Mouse (Mus musculus): ENCODE measurements at regions not wholly inside any gene's neighbourhood (a gene's known extent, or its start where the extent isn't known, plus 50 kb on each side); places are given as distances from the start of the nearest gene placed in this dataset.
A peak's percentile ranks its signal among the peaks of the same experiment; 100 is the strongest.

DNA sequence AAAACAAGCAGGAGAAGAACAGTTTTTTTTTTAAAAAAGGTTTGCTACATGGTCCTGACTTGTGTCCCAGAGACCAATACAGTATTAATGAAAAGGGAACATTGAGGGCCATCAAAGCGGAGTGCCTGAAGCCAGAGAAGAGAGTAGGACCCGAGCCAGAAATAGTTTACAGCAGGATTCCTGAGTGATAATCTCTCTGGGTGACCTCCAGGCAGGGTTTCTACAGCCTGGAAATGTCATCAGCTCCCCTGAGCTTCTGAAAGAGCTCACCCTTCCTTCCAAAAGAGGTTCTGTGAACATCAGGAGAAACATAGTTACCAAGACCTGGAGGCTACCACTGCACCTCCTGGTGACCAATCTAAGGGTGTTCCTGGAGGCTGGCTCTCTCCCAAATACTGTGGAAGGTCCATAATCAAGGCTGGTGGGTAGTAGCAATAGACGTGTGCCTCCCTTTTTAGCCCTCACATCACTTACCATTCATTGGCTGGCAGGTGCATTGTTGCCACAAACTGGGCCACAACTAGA, 70.7 kb upstream of the Hddc2 start:
- WGBS = 53% methylated on average over 3 of the region's 3 CpGs

DNA sequence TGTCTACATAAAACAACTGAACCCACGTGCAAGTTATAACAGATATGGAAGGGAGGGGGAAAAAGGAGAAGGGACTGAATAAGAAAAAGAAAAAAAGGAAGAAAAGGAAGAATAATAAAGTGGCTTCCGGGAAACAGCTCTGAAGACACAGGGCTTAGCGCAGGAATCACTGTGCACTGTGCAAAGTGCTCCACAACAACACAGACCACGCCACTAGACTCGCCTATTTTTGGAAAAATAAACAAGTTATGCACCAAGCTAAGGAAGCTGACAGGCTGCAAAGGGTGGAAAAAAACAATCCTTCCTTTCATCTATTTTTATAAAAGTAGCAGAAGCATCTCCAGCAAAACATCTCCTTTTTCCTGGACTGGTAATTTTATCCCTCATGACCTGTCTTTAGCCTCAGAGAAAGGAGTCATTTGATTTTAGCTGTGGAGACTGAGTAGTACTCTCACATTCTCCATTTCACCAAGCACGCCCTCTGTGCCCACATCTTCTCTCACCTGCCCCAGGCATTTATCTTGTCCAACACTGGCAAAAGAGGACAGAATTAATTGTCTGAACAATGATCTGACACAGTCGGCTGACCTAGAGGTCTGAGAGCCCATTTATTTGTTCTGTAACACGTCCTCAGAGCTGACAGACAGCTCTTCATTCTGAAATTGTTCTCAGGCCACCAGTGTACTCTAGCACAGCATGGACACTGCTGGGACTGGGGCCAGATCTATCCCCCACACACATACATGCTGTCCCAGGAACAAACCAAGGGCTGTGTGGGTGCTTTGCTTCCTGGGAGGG, 60.4 kb upstream of the Hddc2 start:
- Histone ChIP-seq H3K27me3 (ENCODE audit: control insufficient read depth, insufficient read depth, low read length) (no peaks in the 10 kb centered on the region), H3K4me1 (ENCODE audit: control insufficient read depth, insufficient read depth, low read length) (no peaks in the 10 kb centered on the region; the same call in 1 of the 2 replicates), H3K4me3 (replicated peaks; ENCODE audit: insufficient read depth, low read depth, low read length) (no peak overlapping the region), H3K27ac (ENCODE audit: insufficient read depth, low read length) (no peak overlapping the region)
- 38% methylated on average over 8 of the region's 8 CpGs for WGBS
- peak in 1 of 2 experiments; percentile 18 for DNase-seq
- TF ChIP-seq CTCF (IDR thresholded peaks at IDR 0.05; ENCODE audit: borderline replicate concordance, insufficient read depth, low read depth, low read length) = no peak
- no peak for TF ChIP-seq POLR2A (IDR thresholded peaks at IDR 0.05; ENCODE audit: borderline replicate concordance, insufficient read depth, low read length)

More for the DNA sequence above, 70.7 kb upstream of the Hddc2 start:
- no peak for DNase-seq
- H3K4me1 ChIP-seq (ENCODE audit: control insufficient read depth, insufficient read depth, low read length) = no peaks in the 10 kb centered on the region
- H3K27me3 ChIP-seq (ENCODE audit: control insufficient read depth, insufficient read depth, low read length) = no peaks in the 10 kb centered on the region
- TF ChIP-seq POLR2A (IDR thresholded peaks at IDR 0.05; ENCODE audit: borderline replicate concordance, insufficient read depth, low read length) = no peak
- no peak for TF ChIP-seq CTCF (IDR thresholded peaks at IDR 0.05; ENCODE audit: borderline replicate concordance, insufficient read depth, low read depth, low read length)
- no peak overlapping the region for H3K27ac ChIP-seq (ENCODE audit: insufficient read depth, low read length)
- H3K4me3 ChIP-seq (replicated peaks; ENCODE audit: insufficient read depth, low read depth, low read length) = no peak overlapping the region

DNA sequence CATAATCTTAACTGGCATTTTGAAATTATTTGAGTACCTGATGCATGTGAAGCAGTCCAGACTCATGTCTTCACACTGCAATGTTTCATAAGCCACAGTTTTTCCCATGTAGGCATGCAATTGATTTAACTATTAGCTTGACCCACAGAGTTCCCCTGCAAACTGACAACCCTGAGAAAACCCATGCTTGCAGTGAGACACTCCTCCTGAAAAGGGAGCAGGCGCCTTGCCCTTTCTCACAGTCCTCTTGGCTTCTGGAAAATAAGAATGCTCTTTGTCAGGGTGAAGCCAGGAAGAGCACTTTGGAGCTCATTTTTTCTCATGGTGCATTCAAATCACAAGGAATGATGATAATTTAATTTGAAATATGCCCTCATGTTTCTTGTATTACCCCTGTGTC, 56.2 kb upstream of the Hddc2 start:
- Histone ChIP-seq H3K27ac (ENCODE audit: insufficient read depth, low read length) (no peak overlapping the region), H3K4me1 (ENCODE audit: control insufficient read depth, insufficient read depth, low read length) (no peaks in the 10 kb centered on the region; the same call in 1 of the 2 replicates), H3K4me3 (replicated peaks; ENCODE audit: insufficient read depth, low read depth, low read length) (no peak overlapping the region), H3K27me3 (ENCODE audit: control insufficient read depth, insufficient read depth, low read length) (no peaks in the 10 kb centered on the region)
- TF ChIP-seq CTCF (IDR thresholded peaks at IDR 0.05; ENCODE audit: borderline replicate concordance, insufficient read depth, low read depth, low read length) = no peak
- no peak for TF ChIP-seq POLR2A (IDR thresholded peaks at IDR 0.05; ENCODE audit: borderline replicate concordance, insufficient read depth, low read length)
- 69% methylated on average over 1 of the region's 1 CpGs for WGBS
- no peak for DNase-seq

DNA sequence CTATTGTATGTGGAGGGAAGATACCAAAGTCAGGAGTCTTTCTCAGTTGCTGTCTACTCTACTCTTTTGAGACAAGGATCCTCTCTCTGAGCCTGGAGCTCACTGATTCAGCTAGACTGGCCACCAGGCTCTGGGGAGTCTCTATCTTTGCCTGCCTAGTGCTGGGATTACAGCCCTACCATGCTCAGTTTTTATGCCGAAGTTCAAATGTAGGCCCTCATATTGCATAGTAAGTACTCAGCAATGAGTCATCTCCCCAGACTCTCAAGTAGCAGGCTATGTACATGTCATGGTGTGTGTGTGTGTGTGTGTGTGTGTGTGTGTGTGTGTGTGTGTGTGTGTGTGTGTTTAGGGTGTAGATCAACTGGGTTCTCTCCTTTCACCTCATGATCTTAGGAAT, 55.6 kb upstream of the Hddc2 start:
- no peak overlapping the region for H3K4me3 ChIP-seq (replicated peaks; ENCODE audit: insufficient read depth, low read depth, low read length)
- TF ChIP-seq CTCF (IDR thresholded peaks at IDR 0.05; ENCODE audit: borderline replicate concordance, insufficient read depth, low read depth, low read length) (no peak), POLR2A (IDR thresholded peaks at IDR 0.05; ENCODE audit: borderline replicate concordance, insufficient read depth, low read length) (no peak)
- no peaks in the 10 kb centered on the region; the same call in 1 of the 2 replicates for H3K4me1 ChIP-seq (ENCODE audit: control insufficient read depth, insufficient read depth, low read length)
- no peaks in the 10 kb centered on the region for H3K27me3 ChIP-seq (ENCODE audit: control insufficient read depth, insufficient read depth, low read length)
- 88% methylated on average over 1 of the region's 1 CpGs for WGBS
- DNase-seq = no peak
- H3K27ac ChIP-seq (ENCODE audit: insufficient read depth, low read length) = no peak overlapping the region

DNA sequence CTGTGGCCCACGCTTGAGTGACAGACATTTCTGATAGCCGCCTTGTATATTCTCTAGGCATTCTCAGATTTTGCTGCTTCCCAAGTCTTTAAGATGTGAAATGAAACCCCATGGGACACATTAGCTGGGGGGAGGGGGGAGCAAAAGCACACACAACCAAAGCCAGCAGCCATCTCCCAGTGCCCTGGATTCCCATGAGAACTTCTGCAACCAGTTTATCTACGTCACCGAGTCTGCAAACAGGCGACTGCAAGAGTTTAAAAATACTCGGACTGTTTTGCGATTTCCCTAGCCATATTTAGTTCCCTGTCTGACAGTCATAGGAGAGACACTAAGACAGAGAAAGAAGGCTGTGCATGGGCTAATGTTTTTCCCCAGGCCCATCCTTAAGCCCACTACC, 52.3 kb upstream of the Hddc2 start:
- H3K27ac ChIP-seq (ENCODE audit: insufficient read depth, low read length) = no peak overlapping the region
- WGBS = 86% methylated on average over 7 of the region's 7 CpGs
- H3K4me3 ChIP-seq (replicated peaks; ENCODE audit: insufficient read depth, low read depth, low read length) = no peak overlapping the region
- H3K4me1 ChIP-seq (ENCODE audit: control insufficient read depth, insufficient read depth, low read length) = no peaks in the 10 kb centered on the region
- no peaks in the 10 kb centered on the region for H3K27me3 ChIP-seq (ENCODE audit: control insufficient read depth, insufficient read depth, low read length)
- DNase-seq = no peak
- TF ChIP-seq CTCF (IDR thresholded peaks at IDR 0.05; ENCODE audit: borderline replicate concordance, insufficient read depth, low read depth, low read length) (no peak), POLR2A (IDR thresholded peaks at IDR 0.05; ENCODE audit: borderline replicate concordance, insufficient read depth, low read length) (no peak)
